Mouse (Mus musculus) gastrocnemius, adult 18-20 months (tissue): ENCODE results near the gene Aldoc. TPM values are rescaled to one million over a fixed set of nuclear protein-coding genes. Genes with fewer than 3 reads are reported as not detected.

Source experiments
- DNase-seq: peaks from one replicate; pipeline ENCODE4 v3.0.0; 2021; ENCODE audit warnings: low spot score
- total RNA-seq, 2 experiments: library from RNA; stranded (reverse); gene quantifications; 2 replicates each; pipeline ENCODE4 v1.2.3; 2021

The Aldoc gene
- total RNA-seq, 2 experiments from 2014 or later, result 2.1 to 2.6 TPM

- peak; percentile 56 for DNase-seq
Measured at GRCm38 (mm10) chr11:78360125-78360788, 37.5 kb downstream of the Aldoc start.

GRCm38 (mm10) chr11:78360789-78361131, 38.0 kb downstream of the Aldoc start:
- no peak for DNase-seq

GRCm38 (mm10) chr11:78363309-78364007, 40.7 kb downstream of the Aldoc start:
- DNase-seq, result no peak

- no peak for DNase-seq
Measured at GRCm38 (mm10) chr11:78364103-78364502, 41.3 kb downstream of the Aldoc start.

- no peak for DNase-seq
Measured at GRCm38 (mm10) chr11:78367456-78368225, 44.9 kb downstream of the Aldoc start.

- no peak for DNase-seq
Measured at GRCm38 (mm10) chr11:78370389-78370788, 47.6 kb downstream of the Aldoc start.

- no peak for DNase-seq
Measured at GRCm38 (mm10) chr11:78371711-78372110, 48.9 kb downstream of the Aldoc start.

- DNase-seq, result no peak
Measured at GRCm38 (mm10) chr11:78372166-78372565, 49.4 kb downstream of the Aldoc start.

- DNase-seq, result no peak
Measured at GRCm38 (mm10) chr11:78372610-78373009, 49.8 kb downstream of the Aldoc start.

GRCm38 (mm10) chr11:78374147-78374546, 51.4 kb downstream of the Aldoc start:
- no peak for DNase-seq

Other genes with a start within 250 kb of the Aldoc start
- 10 to 100 TPM; 20.1 to 22.7 TPM for gene Eral1, start 242.6 kb upstream of the Aldoc start, total RNA-seq
- 1 to 10 TPM; 8.2 to 9.4 TPM for gene Fam222b, start 228.3 kb upstream of the Aldoc start, total RNA-seq
- 1 to 10 TPM; 2.0 to 2.2 TPM for gene Traf4, start 157.4 kb upstream of the Aldoc start, total RNA-seq
- gene Nek8, start 146.3 kb upstream of the Aldoc start, total RNA-seq, result under 1 TPM; 0.37 to 0.50 TPM
- gene Tlcd1, start 146.3 kb upstream of the Aldoc start, total RNA-seq, result 1 to 10 TPM; 1.5 to 2.2 TPM
- gene Rpl23a, start 139.4 kb upstream of the Aldoc start, total RNA-seq, result 100 to 1,000 TPM; 845 to 889 TPM
- gene Rab34, start 134.5 kb upstream of the Aldoc start, total RNA-seq, result 1 to 10 TPM; 2.5 to 3.5 TPM
- gene Proca1, start 129.6 kb upstream of the Aldoc start, total RNA-seq, result under 1 TPM; 0.47 to 0.57 TPM
- 10 to 100 TPM; 40.8 to 44.7 TPM for gene Sdf2, start 77.2 kb upstream of the Aldoc start, total RNA-seq
- 10 to 100 TPM; 27.8 to 32.3 TPM for gene Supt6, start 77.0 kb upstream of the Aldoc start, total RNA-seq
- 100 to 1,000 TPM; 200 to 204 TPM for gene 2610507B11Rik, start 61.2 kb upstream of the Aldoc start, total RNA-seq
- gene BC030499, start 32.1 kb upstream of the Aldoc start, total RNA-seq, result under 1 TPM; 0.38 to 0.46 TPM
- gene Spag5, start 21.4 kb upstream of the Aldoc start, total RNA-seq, result 1 to 10 TPM; 2.3 to 2.5 TPM
- gene Pigs, start 5.4 kb downstream of the Aldoc start, total RNA-seq, result 10 to 100 TPM; 18.2 to 19.2 TPM
- gene Unc119, start 20.5 kb downstream of the Aldoc start, total RNA-seq, result 1 to 10 TPM; 8.3 TPM
- gene Foxn1, start 63.6 kb downstream of the Aldoc start, total RNA-seq, result not detected
- not detected for gene Slc13a2, start 99.2 kb downstream of the Aldoc start, total RNA-seq
- gene Slc46a1, start 142.7 kb downstream of the Aldoc start, total RNA-seq, result under 1 TPM; 0.47 to 0.91 TPM
- under 1 TPM; 0.43 to 0.82 TPM for gene Sarm1, start 174.8 kb downstream of the Aldoc start, total RNA-seq
- gene Vtn, start 176.1 kb downstream of the Aldoc start, total RNA-seq, result 10 to 100 TPM in 1 of 2 experiments, 1 to 10 TPM in 1; 9.5 to 15.0 TPM
- gene Sebox, start 180.5 kb downstream of the Aldoc start, total RNA-seq, result not detected
- 10 to 100 TPM; 13.3 to 15.1 TPM for gene Tmem199, start 189.2 kb downstream of the Aldoc start, total RNA-seq
- gene Poldip2, start 189.2 kb downstream of the Aldoc start, total RNA-seq, result 100 to 1,000 TPM in 1 of 2 experiments, 10 to 100 TPM in 1; 99.0 to 100 TPM
- 10 to 100 TPM; 44.0 to 48.1 TPM for gene Tnfaip1, start 213.4 kb downstream of the Aldoc start, total RNA-seq
- 10 to 100 TPM; 17.5 to 17.6 TPM for gene Ift20, start 213.4 kb downstream of the Aldoc start, total RNA-seq
- gene Tmem97, start 227.8 kb downstream of the Aldoc start, total RNA-seq, result 1 to 10 TPM; 1.0 to 1.5 TPM